Mouse (Mus musculus): ENCODE results near the gene Nms.

The Nms gene

GRCm38 (mm10) chr1:38938849-38939248 is at the start of gene Nms:
Gene Nms, plus strand, starts transcription at chr1:38939149.
- DNase-seq (ENCODE audit: low read depth): no peak

GRCm38 (mm10) chr1:38891444-38891843 is 47.5 kb upstream of the Nms start:
- DNase-seq (ENCODE audit: low read depth): no peak

- no peak for DNase-seq (ENCODE audit: low read depth)
Measured at GRCm38 (mm10) chr1:38893081-38893480, 45.9 kb upstream of the Nms start.

- DNase-seq (ENCODE audit: low read depth): no peak
Measured at GRCm38 (mm10) chr1:38897431-38898248, 41.3 kb upstream of the Nms start, which contains the start of gene Chst10. Gene Chst10, minus strand, starts transcription at chr1:38898161.

GRCm38 (mm10) chr1:38902571-38902970 is 36.4 kb upstream of the Nms start:
- DNase-seq (ENCODE audit: low read depth): no peak

- no peak for DNase-seq (ENCODE audit: low read depth)
Measured at GRCm38 (mm10) chr1:38903985-38904384, 35.0 kb upstream of the Nms start.

GRCm38 (mm10) chr1:38928996-38929395 is 10.0 kb upstream of the Nms start:
- no peak for DNase-seq (ENCODE audit: low read depth)

- DNase-seq (ENCODE audit: low read depth): no peak
Measured at GRCm38 (mm10) chr1:38929468-38929867, 9.5 kb upstream of the Nms start.

- no peak for DNase-seq (ENCODE audit: low read depth)
Measured at GRCm38 (mm10) chr1:38930767-38931166, 8.2 kb upstream of the Nms start.

- DNase-seq (ENCODE audit: low read depth): no peak
Measured at GRCm38 (mm10) chr1:38934668-38935067, 4.3 kb upstream of the Nms start.

GRCm38 (mm10) chr1:38936780-38937179 is 2.2 kb upstream of the Nms start:
- DNase-seq (ENCODE audit: low read depth): peak; percentile 29

- peak; percentile 5 for DNase-seq (ENCODE audit: low read depth)
Measured at GRCm38 (mm10) chr1:38939608-38940007, 659 bp downstream of the Nms start.

GRCm38 (mm10) chr1:38956457-38956856 is 17.5 kb downstream of the Nms start:
- DNase-seq (ENCODE audit: low read depth): no peak

- no peak for DNase-seq (ENCODE audit: low read depth)
Measured at GRCm38 (mm10) chr1:38969116-38969515, 30.2 kb downstream of the Nms start.

GRCm38 (mm10) chr1:38971712-38972111 is 32.8 kb downstream of the Nms start:
- DNase-seq (ENCODE audit: low read depth): no peak

GRCm38 (mm10) chr1:38972986-38973592 is 34.1 kb downstream of the Nms start:
- no peak for DNase-seq (ENCODE audit: low read depth)

- no peak for DNase-seq (ENCODE audit: low read depth)
Measured at GRCm38 (mm10) chr1:38979953-38980352, 41.0 kb downstream of the Nms start.

- DNase-seq (ENCODE audit: low read depth): no peak
Measured at GRCm38 (mm10) chr1:38983870-38984269, 44.9 kb downstream of the Nms start.

- no peak for DNase-seq (ENCODE audit: low read depth)
Measured at GRCm38 (mm10) chr1:38985308-38985707, 46.4 kb downstream of the Nms start, which contains the start of gene Pdcl3. Gene Pdcl3, plus strand, starts transcription at chr1:38985608.

- peak; percentile 93 for DNase-seq (ENCODE audit: low read depth)
Measured at GRCm38 (mm10) chr1:38987080-38987864, 48.3 kb downstream of the Nms start.

GRCm38 (mm10) chr1:38987865-38988211 is 48.9 kb downstream of the Nms start:
- DNase-seq (ENCODE audit: low read depth): no peak

GRCm38 (mm10) chr1:38988357-38988756 is 49.4 kb downstream of the Nms start:
- DNase-seq (ENCODE audit: low read depth): no peak

GRCm38 (mm10) chr1:38992365-38992764 is 53.4 kb downstream of the Nms start:
- no peak for DNase-seq (ENCODE audit: low read depth)
